Mouse (Mus musculus) natural killer cell, adult 2 months (primary cell): ENCODE results near the gene Akt1.
A peak's percentile ranks its signal among the peaks of the same experiment; 100 is the strongest.

Source experiments
- DNase-seq, 2 experiments: peaks; one replicate each; pipeline ENCODE4 v3.0.0; 2022; ENCODE audit warnings: low spot score in 2 of 2

Akt1 gene

GRCm38 (mm10) chr12:112674132-112675011 lies at the start of gene Akt1:
Gene Akt1 (minus strand): TSS chr12:112674884.
- DNase-seq = peak; percentile 28 to 39

GRCm38 (mm10) chr12:112724077-112724805 lies 49.6 kb upstream of the Akt1 start:
- DNase-seq = peak; percentile 54 to 74

- DNase-seq = no peak
These were observed 48.8 kb upstream of the Akt1 start for GRCm38 (mm10) chr12:112723445-112723844.

DNA sequence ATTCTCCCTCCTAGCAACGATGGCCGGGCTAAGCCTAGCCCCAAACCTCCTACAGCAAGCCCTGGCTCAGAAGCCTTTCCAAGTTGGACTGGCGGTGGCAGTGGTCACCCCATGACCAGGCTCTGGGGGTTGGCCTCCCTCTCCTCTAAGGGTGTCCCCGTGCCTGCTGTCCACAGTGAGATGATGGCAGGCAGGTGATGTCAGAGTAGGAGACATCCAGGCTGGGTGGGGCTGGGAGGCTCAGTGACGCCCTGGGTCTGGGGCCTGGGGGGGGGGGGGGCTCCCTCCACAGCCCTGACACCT lies 48.3 kb upstream of the Akt1 start:
- no peak for DNase-seq

DNA sequence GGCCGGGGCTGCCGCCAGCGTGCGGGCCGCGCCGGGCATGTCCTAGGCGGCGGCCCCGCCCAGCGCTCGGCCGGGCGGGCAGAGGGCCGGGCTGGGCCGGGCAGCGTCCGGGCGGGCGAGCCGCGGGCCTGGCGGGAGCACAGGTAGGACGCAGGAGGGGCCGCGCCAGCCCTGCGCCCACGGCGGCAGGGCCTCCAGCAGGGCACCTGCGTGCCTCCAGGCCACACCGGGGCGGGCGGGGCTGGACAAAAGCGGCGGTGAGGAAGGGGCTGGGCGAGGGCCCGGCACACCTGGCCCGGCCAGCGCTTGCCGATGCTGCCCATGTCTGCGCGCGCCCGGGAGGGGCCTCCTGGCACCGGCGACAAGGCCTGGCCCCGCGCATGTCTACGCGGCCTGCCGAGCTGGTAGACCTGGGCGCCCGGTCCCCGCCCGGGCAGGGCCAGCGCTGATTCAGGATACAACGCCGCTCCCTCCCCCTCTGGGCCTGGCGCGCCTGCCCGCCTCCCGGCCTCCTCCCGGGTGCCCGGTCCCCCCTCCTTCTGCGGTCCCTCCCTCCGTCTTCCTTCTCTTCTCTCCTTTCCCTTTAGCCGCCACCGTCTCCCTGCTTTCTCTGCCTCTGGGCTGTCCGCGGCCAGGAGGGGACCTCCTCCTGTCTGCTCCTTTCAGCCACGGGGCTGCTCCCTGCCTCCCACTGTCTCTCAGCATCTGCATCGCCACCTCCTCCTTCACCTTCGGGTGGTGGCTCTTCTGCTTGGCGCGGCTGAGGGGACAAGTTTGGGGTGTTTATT lies 47.8 kb upstream of the Akt1 start:
- peak in 1 of 2 experiments; percentile 15 for DNase-seq

- peak in 1 of 2 experiments; percentile 31 for DNase-seq
These were observed 46.9 kb upstream of the Akt1 start for GRCm38 (mm10) chr12:112721424-112722239.

GRCm38 (mm10) chr12:112720890-112721423 lies 46.3 kb upstream of the Akt1 start:
- no peak for DNase-seq

DNA sequence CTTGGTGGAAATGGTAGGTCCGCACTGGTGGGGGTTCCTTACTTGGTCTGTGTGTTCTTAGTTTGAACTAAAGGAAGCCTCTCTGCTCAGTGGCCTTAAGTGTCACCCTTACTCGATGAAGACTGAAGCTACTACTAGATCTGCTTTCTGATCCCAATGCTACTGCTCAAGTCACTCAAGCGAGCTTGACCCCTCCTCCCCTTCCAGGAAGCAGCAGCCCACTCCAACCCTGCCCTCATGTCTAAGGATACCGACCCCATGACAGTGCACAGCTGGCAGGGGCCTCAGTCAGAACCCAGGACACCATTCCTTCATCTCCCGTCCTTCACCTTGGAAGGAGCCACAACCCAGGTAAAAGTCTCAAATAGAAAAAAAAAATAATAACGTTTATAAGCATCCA lies 45.5 kb upstream of the Akt1 start, which contains the start of gene Cep170b:
Gene Cep170b, plus strand, starts transcription at position 240 of the 400 bp plus-strand sequence.
- DNase-seq = peak in 1 of 2 experiments; percentile 65

GRCm38 (mm10) chr12:112718995-112719394 lies 44.3 kb upstream of the Akt1 start:
- DNase-seq = no peak

DNA sequence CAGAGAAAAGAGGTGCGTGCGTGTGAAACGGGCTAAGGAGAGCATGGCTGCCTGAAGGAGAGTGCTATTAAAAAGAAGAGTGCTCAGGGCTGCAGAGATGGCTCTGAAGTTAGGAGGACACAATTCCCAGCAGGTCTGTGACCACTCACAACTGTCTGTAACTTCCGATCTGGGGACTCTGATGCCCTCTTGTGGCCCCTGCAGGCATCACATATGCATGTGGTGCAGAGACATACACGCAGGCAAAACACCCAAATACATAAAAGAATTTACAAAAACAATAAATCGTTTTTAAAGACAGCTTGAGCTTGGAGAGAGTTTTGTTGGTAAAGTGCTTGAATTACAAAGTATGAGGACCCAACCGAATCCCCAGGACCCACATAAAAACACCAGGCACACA lies 42.5 kb upstream of the Akt1 start:
- peak; percentile 38 to 50 for DNase-seq

- no peak for DNase-seq
These were observed 39.3 kb upstream of the Akt1 start for GRCm38 (mm10) chr12:112713984-112714383.

GRCm38 (mm10) chr12:112707573-112707869 lies 32.8 kb upstream of the Akt1 start:
- DNase-seq = no peak

DNA sequence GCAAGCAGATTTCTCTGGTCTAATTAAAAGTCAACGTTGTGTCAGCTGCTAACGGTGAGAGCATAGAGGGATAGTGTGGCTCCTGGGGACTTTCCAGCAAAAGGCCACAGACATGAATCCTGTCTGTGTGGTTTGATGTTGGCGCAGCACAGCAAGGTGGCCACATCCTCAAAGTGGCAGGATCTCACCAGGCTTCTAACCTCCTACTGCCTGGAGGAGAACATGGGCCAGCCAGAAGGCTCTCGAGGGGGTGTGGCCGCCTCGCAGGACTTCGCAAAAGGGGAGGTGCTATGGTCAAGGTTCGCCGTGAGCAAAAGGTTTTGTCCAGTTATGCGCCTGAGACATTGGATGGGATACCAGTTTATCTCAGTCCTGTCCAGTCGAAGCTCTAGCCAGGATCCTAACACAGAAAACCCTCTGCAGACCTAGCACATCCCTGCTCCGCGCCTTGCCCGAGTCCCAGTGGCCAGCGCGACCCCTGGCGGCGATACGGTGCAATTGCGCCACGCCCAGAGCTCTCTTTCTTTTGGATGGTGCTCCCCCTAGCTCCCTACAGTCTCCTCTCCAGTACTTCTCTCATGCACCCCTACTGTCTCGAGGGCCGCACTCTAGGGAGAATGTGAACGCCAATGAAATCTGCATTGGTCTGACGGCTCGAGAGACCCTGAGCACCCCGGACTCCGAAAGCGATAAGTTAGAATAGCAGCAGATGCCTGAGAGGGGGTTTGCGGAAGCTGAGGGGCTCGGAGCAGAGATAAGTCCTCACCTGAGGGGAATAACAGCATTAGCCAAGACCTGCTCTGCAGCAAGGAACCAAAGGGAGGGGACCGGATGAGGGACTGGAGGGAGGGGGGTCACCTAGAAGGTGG lies 32.3 kb upstream of the Akt1 start:
- DNase-seq = peak; percentile 71 to 83

DNA sequence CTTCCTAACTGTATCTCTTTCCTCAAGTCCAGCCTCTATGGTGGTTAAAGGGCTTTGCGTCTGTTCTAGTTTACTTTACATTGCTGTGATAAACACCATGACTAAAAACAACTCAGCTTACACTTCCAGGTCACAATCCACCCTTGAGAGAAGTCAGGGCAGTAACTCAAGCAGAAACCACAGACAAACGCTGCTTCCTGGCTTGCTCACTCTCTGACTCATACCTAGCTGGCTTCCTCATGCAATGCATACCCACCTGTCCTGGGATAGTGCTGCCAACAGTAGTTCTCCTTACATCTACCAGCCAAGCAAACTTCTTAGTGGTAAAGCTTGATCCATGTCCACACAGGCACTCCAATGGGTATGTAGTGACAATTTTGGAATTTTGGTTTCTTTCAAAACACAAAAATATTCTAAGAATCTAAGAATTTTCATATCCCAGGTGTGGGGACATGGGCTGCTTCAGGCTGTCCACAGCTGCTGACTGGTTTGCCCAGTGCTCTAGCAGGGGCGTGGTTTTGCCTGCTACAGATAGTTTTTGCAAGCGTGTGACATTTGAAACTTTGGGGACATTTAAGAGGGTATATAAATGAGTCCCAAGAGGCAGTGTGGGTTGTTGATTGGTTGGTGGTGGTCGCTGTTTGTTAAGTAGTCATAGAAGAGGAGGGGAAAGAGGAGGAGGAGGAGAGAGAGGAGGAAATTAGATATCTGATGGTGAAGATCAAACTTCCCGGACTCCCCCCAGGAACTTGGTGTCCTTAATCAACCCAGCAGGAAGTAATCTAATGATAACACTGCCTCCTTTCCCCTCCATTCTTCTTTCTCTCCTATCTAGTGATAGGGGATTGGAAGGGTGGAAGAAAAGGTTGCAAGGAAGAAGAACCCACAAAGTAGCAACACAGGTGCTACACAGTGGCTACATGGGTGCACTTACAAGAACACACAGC lies 28.0 kb upstream of the Akt1 start:
- peak in 1 of 2 experiments; percentile 60 for DNase-seq

DNA sequence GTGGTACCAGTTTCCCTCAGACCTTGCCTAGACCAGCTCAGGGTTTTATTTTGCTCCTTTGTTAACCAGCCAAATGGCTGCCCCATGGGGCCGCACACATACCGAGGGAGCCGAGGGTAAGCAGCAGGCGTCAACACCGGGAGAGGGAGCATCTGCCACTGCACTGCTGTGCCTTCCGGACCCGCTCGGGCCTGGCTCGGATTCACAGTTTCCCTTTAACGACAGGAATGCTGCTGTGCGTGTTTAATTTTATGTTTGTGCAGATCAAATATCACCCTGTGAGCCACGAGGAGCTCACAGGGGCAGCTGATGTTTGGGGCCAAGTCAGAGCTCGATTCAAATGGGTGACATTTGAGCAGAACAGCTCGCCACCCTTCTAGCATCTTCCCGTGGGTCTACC lies 25.8 kb upstream of the Akt1 start:
- DNase-seq = no peak

- no peak for DNase-seq
These were observed 22.2 kb upstream of the Akt1 start for GRCm38 (mm10) chr12:112696806-112697425.

DNA sequence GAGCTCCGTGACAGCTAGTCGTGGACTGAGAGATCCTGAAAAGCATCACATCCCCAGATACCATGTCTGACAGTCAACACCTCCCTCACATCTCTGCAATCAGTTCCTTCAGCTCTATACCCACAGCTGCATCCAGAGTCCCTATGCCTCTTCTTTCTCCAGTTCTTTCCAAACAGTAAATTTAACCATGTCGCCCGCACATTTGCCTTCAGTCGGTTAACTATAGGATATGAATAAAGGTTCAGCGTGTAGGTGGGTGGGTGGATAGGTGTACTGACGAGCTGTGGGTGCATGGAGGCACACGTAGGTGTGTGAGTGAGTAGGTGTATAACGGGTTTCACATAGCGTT lies 19.4 kb upstream of the Akt1 start:
- no peak for DNase-seq
